Mouse (Mus musculus): ENCODE measurements around the gene Nckap1l. TPM values are rescaled to one million over a fixed set of nuclear protein-coding genes. Genes with fewer than 3 reads are reported as not detected.

Nckap1l gene
- total RNA-seq, 1 experiment from 2014 or later: 3.7 TPM

DNA sequence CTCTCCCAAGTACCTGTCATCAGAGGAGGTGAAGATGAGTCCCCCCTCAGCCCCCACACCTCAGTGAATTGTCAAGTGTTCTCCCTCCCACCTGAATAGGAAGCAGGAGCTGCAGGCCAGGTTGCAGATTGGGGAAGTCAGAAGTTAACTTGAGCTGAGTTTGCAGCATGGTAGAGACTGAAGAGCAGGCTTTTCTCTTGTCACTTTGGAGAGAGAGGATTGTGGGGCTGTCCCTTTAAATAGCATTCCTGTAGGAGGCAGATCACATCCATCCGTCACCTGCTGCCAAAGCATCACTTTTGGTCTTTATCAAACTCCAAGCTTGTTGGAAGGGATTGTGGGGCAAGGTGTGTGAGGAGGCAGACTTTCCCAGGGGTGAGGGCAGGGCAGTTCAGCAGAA is 47.1 kb downstream of the Nckap1l start:
- DNase-seq: no peak

GRCm38 (mm10) chr15:103501186-103501585 is 47.6 kb downstream of the Nckap1l start:
- no peak for DNase-seq

- peak; percentile 84 for DNase-seq
Measured at GRCm38 (mm10) chr15:103502435-103503250, 49.0 kb downstream of the Nckap1l start, which contains the start of gene Pde1b. Gene Pde1b, plus strand, starts transcription at chr15:103503034.

DNA sequence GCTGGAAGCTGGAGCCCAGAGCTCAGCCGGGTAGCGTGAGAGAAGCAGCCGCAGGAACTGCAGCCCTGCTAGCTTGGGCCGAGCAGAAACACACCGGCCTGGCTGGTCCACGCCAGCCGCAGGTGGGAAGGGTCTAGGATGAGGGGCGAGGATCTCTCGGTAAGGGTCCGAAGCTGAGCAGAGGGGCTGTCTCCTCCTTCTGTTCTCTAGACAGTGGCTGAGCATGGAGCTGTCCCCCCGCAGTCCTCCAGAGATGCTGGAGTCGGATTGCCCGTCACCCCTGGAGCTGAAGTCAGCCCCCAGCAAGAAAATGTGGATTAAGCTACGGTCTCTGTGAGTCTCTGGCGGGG is 49.6 kb downstream of the Nckap1l start:
- DNase-seq: no peak

- DNase-seq: no peak
Measured at GRCm38 (mm10) chr15:103503660-103504059, 50.1 kb downstream of the Nckap1l start.

DNA sequence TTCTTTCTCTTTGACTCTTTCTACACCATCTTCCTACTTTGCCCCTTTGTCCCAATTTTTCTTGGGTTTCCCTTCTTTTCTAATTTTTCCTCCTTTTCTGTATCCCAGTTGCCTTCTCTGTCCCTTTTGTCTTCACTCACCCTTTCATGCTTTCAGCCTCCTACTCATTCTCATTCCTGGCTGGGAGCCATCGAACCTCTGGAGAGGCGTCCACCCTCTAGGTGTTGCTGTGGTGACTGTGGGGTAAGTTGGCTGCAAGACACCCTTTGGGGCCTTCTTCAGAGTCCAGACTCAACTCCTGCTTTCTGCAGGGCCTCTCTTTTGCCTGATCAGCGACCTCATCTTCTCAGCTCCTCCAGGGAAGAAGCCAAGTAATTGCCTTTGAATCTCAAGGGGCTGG is 55.7 kb downstream of the Nckap1l start:
- no peak for DNase-seq

DNA sequence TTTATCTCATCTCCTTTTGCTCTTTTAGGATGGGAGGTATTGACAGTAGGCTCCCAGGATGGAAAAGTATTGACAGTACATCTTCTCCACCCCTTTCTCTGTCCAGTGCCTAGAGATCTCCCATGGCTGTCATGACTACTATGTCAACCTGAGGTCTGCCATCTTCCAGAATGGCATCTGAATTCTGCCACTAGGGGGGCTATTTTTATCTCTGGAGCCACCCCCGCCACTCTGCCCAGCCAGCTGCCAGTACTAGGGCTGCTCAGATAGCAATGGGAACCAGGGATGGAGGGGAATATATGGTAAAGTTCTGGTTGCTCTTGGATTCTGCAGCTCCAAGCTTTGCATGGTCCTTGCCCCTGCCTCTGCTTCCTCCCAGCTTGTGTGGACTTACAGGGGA is 58.1 kb downstream of the Nckap1l start:
- DNase-seq: no peak

GRCm38 (mm10) chr15:103513621-103514031 is 60.0 kb downstream of the Nckap1l start:
- DNase-seq: no peak

DNA sequence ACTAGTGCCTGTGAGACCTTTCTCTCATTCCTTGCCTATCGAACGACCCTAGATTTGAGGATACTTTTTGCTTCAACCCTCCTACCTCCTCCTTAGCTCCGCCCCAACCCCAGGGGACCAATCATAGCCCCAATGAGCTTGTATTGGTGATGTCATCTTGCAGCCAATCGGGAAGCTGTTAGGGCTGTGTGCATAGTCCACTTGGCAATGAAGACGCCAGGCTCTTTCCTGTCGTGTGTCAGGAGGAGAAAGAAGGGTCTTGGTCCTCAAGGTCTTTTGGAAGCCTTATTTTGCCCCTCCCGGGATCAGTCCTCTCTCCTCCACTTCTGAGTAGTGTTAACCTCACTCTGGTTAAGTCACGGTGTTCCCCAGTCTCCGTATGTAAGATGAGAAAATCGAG is 60.5 kb downstream of the Nckap1l start:
- DNase-seq: peak; percentile 88

GRCm38 (mm10) chr15:103514914-103515313 is 61.3 kb downstream of the Nckap1l start:
- DNase-seq: no peak

- peak; percentile 22 for DNase-seq
Measured at GRCm38 (mm10) chr15:103518600-103519385, 65.2 kb downstream of the Nckap1l start.

- no peak for DNase-seq
Measured at GRCm38 (mm10) chr15:103519386-103520378, 66.1 kb downstream of the Nckap1l start.

DNA sequence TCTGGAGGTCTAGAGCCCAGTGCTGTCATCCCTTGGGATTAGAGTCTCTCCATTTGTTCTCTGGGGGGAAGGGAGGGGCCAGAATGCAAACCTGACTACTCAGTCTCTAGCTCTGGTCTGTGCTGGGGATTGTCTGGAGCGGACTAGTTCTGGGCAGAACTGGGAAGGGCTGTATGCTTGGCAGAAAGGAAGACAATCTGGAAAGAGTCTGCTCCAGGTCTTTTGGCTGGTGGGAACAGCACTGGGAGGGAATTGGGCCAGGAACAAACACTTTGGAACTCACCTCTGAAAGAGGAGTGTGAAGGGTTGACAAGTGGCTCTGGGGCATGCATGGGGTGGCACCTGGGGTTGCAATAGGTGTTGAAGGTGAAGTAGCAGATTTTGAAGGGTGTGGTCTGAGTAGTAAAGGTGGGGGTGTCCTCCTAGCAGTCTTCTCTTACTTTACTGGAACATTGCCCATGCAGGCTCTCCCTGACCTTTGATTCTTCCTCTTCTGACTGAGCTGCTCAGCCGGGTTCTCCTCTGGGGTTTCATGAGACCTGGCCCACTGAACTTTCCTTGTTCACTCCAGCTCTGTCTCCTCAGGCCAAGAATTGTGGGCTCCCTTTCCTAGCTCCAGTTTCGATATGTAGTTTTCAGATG is 69.0 kb downstream of the Nckap1l start:
- DNase-seq: peak; percentile 13

DNA sequence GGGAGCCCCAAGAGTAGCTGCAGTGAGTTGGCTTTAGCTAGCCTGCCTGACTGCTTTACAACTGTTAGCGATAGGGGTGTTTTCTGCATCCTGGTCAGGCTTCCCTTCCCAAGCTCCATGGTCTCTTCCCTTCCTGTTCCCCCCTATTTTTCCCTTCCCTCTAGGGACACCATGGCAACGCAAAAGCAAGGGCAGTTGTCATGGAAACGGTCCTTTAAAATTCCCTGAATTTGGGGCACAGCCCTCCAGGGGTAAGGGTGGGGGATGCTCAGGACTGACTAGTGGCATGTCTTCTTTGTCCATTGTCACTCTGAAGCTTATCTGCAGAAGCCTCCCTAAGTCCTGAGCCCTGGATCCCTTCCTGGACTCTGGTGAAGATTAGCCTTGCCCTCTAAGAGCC is 69.6 kb downstream of the Nckap1l start:
- no peak for DNase-seq

DNA sequence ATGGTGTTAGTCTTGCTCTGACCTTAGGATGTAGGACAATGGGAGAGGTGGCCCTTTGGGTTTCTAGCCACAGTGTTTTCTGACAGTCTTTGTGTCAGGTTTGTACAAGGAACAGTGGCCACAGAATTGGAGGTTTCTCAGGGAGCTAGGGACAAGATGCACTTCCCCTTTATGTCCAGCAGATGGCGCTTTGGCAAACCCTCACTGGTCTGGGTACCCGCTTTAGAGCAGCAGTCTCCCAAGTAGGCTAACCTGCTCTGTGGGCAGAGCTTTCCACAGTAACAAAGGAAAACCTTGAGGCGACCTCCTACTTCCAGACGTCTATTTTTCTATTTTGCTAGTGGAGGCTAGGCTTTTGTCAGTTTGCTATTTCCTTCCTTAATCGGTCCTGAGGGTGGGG is 76.8 kb downstream of the Nckap1l start:
- DNase-seq: peak; percentile 66

GRCm38 (mm10) chr15:103534054-103534620 is 80.5 kb downstream of the Nckap1l start:
- DNase-seq: no peak

- no peak for DNase-seq
Measured at GRCm38 (mm10) chr15:103535030-103535429, 81.4 kb downstream of the Nckap1l start.

DNA sequence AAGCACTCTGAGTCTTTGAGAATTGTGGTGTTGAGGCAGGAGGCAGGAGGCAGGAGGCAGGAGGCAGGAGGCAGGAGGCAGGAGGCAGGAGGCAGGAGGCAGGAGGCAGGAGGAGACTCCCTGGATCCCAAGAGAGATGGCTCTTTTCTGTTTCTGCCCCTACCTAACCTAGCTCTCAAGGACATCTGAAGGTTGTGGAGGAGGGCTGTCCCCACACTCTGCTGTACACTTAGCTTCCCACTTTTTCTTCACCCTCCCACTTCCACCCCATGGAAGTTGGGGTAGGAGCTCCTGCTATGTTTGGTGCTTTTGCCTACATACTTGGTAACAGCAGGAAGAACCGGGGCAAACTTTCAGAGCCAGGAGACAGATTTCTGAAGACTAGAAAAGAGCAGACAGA is 82.2 kb downstream of the Nckap1l start:
- no peak for DNase-seq

GRCm38 (mm10) chr15:103536456-103536855 is 82.9 kb downstream of the Nckap1l start:
- DNase-seq: no peak

DNA sequence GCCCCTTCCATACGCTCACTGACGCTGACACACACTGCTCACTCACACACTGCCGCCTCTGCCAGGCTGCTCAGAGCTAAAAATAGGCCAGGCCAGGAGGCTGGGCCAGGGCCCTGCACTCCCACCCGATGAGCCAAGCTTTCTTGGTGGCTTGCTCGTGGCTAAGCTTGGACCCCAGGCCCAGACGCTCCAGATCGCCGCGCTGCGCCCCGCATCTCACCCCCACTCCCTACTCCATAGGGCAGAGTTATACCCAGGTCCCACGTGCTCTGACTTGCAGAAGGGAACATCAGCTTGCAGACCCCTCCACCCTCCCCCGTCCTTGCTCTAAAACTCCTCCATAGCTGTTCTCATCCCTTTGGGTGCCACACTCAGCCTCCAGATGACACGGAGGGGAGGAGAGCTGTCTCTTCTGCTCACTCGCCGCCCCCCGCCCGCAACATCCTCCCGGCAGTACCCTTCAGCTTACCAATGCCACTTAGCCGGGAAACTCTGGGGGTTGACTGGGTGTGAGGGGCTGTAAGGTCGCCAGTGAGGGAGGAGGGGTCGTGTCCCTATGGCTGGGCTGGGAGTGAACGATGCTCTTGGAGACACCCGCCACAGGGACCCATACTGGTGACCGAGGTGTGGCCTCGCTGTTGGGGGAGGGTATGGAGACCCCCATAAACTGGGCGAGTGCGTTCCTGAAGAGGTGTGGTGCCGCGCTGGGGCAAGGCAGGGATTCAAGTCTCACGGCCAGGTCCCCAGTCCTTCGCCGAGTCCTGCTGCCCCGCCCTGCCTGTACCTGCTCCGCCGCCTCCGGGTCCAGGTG is 83.6 kb downstream of the Nckap1l start:
- DNase-seq: peak; percentile 32

All from adrenal gland, postnatal 14 days (tissue).